Mouse (Mus musculus): ENCODE data around the gene Larp4.

DNA sequence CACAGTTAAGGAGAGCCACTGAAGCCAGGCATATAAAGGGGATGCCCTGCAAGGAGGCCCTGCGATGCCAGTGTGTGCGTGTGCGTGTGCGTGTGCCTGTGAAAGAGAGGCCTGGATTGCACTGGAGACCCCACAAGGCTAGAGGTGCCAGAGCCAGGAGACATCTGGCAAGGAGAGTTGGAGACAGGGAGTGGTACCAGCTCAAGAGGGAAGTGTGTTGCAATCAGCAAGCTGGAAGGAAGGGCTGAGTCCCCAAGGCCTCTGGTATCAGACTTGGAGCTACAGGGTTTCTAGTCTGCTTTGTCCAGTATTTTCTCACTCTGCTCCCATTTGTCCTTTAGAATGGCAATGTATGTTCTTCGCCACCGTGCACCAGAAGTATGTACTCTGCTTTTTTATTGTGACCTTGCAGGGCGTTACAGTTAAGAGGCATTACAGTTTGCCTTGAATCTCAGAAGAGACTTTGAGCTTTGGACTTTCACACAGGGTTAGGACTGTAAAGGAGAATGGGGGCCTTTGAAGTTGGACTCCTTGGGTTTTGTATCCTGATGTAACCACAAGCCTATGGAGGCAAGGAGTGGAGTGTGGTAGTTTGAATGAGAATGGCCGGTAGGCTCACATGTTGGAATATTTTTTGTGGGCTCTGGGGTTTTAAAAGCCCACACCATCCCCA is 4.6 kb upstream of the Larp4 start:
- TF ChIP-seq MYOD1 (IDR thresholded peaks at IDR 0.05; ENCODE audit: control insufficient read depth, insufficient read length, low read depth) (no peak), CTCF (IDR thresholded peaks at IDR 0.05; ENCODE audit: control insufficient read depth, insufficient read depth, insufficient read length) (no peak), FOSL1 (IDR thresholded peaks at IDR 0.05; ENCODE audit: insufficient read depth, low read length, poor library complexity, severe bottlenecking) (no peak), USF1 (IDR thresholded peaks at IDR 0.05; ENCODE audit: low read depth) (no peak), MYOG (IDR thresholded peaks at IDR 0.05; ENCODE audit: control insufficient read depth, extremely low read depth, insufficient read length) (no peak), MAX (IDR thresholded peaks at IDR 0.05) (no peak)

Measured in C2C12 (cell line).